Mouse (Mus musculus) CD8-positive naive resting alpha-beta T cell, adult 2 months (primary cell): ENCODE results near the gene Degs2.
"Not testable (repeated sequence)": the region's sequence is repeated elsewhere in the genome, so short reads cannot be mapped to it uniquely, and the experiment has no call there.

ENCODE experiments used
- DNase-seq, 2 experiments: peaks; one replicate each; pipeline ENCODE4 v3.0.0; 2022; ENCODE audit warnings: low read depth in 2 of 2, low spot score in 2 of 2

Degs2 gene

GRCm38 (mm10) chr12:108702185-108702584 lies at the start of gene Degs2:
Gene Degs2, minus strand, starts transcription at chr12:108702315.
- DNase-seq: no peak

GRCm38 (mm10) chr12:108751790-108752189 lies 49.7 kb upstream of the Degs2 start:
- no peak for DNase-seq

- no peak for DNase-seq
These were observed 48.1 kb upstream of the Degs2 start for GRCm38 (mm10) chr12:108750226-108750625.

GRCm38 (mm10) chr12:108749454-108749853 lies 47.3 kb upstream of the Degs2 start:
- DNase-seq: no peak

GRCm38 (mm10) chr12:108749019-108749418 lies 46.9 kb upstream of the Degs2 start:
- no peak for DNase-seq

GRCm38 (mm10) chr12:108745990-108746389 lies 43.9 kb upstream of the Degs2 start:
- no peak for DNase-seq

DNA sequence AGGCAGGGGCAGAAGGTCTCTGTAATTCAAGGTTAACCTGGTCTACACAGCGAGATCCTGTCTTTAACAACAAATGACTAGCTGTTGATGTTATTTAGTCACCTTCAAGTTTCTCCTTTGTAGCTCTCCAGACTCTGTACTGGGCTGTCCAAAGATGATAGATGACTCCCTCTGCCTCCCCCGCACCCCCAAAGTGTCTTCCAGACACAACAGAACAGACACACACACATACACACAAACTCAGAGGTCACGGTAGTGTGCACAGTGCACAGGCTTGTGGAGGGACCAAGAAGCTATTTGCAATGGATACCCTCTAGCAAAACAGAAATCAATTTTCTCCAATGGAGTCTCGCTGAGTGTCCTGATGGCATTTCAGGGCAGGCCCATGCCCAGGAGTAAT lies 40.1 kb upstream of the Degs2 start:
- DNase-seq: no peak

DNA sequence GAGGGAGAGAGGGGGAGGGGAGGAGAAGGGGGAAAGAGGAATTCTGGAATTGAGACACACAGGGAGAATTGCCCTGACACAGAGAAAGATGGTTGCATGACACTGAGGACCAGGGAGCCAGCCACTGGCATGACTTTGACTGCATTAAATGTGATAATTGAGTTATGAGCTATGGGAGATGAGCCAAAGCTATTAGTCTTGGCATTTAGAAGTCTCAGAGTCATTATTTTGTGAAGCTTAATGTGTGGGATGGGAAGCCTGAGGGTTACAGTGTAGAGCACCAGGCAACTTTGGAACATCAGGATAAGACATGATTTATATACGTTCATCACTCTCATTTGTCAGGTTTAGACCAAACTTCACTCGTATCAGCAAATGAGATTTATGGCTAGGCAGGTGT lies 39.4 kb upstream of the Degs2 start:
- DNase-seq: no peak

DNA sequence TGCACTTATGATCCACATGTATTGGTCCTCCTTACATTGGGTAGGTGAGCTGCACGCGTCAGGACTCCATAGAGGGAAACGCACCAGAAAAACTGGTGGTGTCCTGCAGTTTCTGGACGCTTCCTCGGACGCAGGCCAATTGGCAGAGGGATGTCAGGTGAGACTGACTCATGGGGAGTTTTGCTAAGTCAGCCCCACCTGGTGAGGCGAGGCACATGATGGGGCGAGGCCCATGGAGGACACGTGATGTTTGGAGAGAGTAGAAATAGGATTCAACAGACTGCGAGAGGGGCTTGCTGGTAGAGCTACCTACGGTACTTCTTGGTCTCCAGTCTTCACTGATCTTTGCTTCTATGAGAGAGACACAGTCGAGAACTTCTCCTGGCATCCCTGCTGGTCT lies 36.6 kb upstream of the Degs2 start:
- no peak for DNase-seq

DNA sequence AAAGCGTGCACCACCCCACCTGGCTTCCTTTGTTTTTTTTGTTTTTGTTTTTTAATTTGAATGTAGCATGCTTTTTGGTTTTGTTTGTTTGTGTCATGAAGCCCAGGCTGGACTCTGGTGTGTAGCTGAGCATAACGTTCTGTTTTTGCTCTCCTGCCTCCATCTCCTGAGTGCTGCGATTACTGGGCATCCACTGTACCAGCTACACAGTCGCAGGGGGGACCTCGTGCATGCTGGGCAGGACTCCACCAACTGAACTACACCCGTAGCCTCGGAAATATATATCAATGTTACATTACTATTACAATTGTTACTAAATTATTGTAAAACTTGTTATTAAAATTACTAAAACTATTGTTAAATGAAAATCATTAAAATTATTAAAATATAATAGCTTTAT lies 35.7 kb upstream of the Degs2 start:
- no peak for DNase-seq

DNA sequence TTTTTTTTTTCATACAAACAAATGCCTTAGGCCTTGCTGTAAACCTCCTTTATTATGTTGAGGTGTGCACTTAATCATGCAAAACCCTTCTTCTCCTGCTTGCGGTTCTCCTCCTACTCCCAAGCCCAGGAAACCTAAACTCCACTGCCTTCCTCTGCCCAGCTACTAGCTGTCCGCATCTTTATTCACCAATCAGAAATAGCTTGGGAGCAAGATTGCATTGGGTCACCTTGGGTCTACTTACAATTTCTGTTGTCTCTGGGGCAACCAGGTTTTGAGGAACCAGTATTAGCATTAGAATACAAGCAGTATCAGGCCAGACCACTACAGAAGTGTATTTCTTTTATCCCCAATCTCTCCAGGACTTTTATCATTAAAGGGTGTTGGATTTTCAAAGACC lies 32.3 kb upstream of the Degs2 start:
- no peak for DNase-seq

- DNase-seq: no peak
These were observed 21.7 kb upstream of the Degs2 start for GRCm38 (mm10) chr12:108723841-108724240.

- DNase-seq: no peak
These were observed 20.3 kb upstream of the Degs2 start for GRCm38 (mm10) chr12:108722464-108722863.

DNA sequence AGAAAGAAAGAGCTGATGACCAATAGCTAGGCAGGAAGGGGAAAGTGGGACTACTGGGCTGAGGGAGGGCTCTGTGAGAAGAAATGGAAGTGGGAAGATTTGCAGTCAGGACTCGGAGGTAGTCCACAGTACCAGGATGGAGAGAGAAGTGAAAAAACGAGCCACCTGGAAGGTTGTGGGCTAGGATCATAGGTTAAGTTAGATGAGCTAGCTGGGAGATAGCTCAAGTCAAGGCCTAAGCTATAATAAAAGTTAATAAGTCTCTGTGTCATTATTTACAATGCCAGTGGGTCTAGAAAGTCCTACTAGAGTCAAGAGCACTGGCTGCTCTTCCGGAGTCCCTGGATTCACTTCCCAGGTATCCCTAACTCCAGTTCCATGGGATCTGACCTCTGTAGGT lies 16.4 kb upstream of the Degs2 start:
- DNase-seq: no peak

DNA sequence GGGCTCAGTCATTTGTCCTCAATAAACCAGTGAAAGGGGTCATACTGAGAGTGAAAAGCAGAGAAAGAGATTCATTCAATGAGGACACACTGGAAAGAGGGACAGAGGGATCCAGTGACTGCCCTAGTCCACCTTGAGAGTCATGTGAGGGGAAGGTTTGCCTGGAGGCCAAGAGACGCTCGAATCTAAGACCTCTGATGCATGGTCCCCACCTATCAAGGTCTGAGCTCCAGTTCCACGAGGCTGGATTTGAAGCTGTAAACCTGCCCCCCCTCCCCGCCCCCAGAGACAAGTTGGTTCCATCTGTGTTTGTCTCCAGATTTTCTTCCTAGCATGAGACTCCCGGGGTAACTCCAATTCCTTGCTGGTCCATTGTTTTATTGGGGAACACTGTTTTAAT lies 13.7 kb upstream of the Degs2 start:
- no peak for DNase-seq

DNA sequence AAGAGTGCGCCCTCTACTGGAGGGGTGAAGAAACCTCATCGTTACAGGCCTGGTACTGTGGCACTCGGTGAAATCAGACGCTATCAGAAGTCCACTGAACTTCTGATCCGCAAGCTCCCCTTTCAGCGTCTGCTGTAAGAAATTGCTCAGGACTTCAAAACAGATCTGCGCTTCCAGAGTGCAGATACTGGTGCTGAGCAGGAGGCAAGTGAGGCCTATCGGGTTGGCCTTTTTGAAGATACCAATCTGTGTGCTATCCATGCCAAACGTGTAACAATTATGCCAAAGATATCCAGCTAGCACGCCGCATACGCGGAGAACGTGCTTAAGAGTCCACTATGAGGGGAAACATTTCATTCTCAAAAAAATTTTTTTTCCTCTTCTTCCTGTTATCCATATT lies 11.9 kb upstream of the Degs2 start:
- not testable (repeated sequence) for DNase-seq

- DNase-seq: no peak
These were observed 10.4 kb upstream of the Degs2 start for GRCm38 (mm10) chr12:108712481-108712880.

- DNase-seq: no peak
These were observed 8.9 kb upstream of the Degs2 start for GRCm38 (mm10) chr12:108710861-108711615.

DNA sequence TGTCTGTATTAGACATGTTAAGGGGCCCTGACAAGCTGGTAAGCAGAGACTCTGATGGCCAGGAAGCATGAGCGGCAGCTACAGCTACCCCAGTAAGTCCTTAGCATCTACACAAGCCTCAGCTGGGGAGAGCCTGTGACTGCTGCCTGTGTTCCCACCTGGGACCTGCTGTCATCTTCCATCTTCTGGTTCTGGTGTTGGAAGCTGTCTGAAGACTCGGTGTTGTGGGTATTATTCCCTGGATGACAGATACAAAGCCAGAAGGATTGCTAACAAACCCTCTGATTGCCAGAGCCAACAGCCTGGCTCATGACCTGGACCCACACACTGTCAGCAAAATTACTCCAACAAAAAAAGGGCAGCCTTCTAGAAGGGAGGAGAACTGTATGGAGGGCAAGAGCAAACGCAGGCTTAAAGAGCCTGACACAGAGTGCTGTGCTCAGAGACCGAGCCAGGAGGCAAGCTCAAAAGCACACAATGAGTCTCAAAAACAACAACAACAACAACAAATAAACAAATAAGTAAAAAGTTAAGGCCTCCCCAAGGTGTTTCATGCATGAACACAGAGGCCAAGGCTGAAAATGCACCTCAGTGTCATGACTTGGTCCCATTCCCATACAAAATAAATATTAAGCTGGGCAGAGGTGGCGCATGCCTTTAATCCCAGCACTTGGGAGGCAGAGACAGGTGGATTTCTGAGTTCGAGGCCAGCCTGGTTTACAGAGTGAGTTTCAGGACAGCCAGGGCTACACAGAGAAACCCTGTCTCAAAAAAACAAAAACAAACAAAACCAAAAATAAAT lies 8.1 kb upstream of the Degs2 start:
- DNase-seq: no peak

- DNase-seq: no peak
These were observed 7.3 kb upstream of the Degs2 start for GRCm38 (mm10) chr12:108709386-108709785.

- DNase-seq: no peak
These were observed 4.0 kb upstream of the Degs2 start for GRCm38 (mm10) chr12:108706129-108706528.

DNA sequence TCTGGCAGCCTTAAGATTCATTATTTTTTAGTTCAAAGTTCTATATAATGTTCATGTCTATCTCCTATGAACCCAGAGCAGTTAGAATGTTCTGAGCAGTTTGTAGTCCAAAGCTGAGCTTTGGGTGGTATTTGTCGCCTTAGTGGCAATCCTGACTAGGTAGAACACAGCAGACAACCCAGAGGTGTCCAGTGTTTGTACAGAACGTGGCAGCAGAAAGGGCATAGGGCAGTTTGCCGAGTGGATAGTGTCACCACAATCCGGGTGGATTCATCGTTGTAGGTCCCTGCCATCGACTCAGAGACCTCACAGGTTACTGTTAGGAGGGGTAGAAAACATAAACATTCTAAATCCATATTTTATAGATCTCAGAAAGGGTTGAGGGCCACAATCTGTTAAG lies 3.4 kb upstream of the Degs2 start:
- no peak for DNase-seq

DNA sequence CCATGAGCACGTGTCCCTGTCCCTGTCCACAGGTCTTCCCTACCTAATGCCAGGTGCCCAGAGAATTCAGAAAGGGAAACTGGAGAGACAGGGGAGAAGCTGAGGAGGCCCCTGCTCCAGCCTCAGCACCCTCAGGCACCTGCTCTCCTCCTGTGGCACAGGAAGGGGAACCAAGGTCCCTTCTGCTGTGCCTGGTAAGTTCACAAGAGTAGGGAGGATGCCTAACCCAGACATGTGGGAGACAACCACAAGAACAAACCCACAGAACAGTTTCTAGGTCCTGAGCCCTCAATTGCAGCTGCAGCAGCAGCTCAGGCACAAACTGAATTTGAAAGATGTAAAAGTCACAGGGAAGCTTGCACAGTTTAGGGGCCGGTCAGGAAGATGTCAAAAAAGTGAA lies 894 bp downstream of the Degs2 start:
- no peak for DNase-seq
